Mouse (Mus musculus): Measurements from ENCODE around the gene Pdk2. TPM values are rescaled to one million over a fixed set of nuclear protein-coding genes. Genes with fewer than 3 reads are reported as not detected.

Gene Pdk2
- polyA plus RNA-seq, 1 experiment from 2014 or later = 148 TPM

DNA sequence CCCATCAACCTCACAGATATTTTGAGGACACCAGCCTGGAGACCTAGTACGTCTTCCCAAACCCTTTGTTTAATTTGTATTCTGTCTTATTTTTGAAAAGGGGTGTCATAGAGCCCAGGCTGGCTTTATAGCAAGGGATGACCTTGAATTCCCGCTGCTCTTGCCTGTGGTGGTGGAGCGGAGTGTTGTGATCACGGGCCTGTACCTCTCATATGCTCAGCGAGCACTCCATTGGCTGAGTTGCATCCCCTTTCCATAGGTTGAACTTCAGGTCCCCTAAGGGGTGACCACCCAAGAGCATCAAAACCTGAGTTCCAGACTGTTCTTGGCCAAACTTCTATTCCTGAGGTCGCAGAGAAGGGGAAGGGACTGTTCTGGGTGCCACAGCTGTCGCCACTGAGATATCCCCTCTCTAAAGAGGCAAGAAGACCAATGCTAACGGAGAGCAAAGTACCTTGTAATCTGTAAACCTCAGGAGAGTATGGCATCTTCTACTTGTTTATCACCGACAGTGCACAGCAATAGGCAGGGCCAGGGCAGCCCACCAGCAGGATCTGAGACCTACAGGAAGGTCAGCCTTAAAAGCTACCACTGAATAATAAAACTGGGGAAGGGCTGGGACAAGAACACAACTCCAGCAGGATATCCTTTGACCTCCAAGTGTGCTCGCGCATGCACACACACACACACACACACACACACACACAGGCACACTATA lies 61.5 kb downstream of the Pdk2 start:
- no peak for ATAC-seq (replicated peaks; ENCODE audit: extremely low read depth, insufficient read depth, low FRiP score)
- peak overlapping the region; percentile 33; the same call in 1 of the 2 replicates for H3K4me3 ChIP-seq (ENCODE audit: low read length)
- 74% methylated on average over 11 of the region's 11 CpGs for WGBS

DNA sequence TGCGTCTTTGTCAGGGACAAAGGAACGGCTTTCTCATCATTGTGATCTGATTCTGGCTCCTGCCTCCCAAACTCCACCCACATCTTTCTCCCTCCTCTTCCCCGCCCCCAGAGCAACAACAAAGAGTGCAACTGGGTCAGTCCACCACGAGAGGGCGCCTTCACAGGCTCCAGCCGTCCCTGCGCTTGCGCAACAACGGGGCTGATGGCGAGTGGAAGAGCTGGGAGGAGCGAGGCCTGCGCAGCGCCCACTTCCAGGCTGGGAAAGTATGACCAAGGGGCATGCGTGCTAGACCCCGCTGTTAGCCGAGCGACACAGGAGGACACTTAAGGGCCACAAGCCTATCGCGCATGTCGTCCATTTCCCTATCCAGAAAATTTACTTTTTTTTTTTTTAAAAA lies 62.2 kb downstream of the Pdk2 start:
- under 1% methylated on average over 20 of the region's 20 CpGs for WGBS
- no peaks in the 10 kb centered on the region for H3K27me3 ChIP-seq (ENCODE audit: control insufficient read depth, insufficient read depth, low read length)
- H3K36me3 ChIP-seq (ENCODE audit: control insufficient read depth, insufficient read depth) = no peaks in the 10 kb centered on the region
- ATAC-seq (replicated peaks; ENCODE audit: extremely low read depth, insufficient read depth, low FRiP score) = peak; percentile 90
- H3K9me3 ChIP-seq (replicated peaks; ENCODE audit: control insufficient read depth, low read length) = no peaks in the 10 kb centered on the region
- peak overlapping the region; percentile 33 for H3K4me3 ChIP-seq (ENCODE audit: low read length)
- peak overlapping the region; percentile 1; the same call in 1 of the 2 replicates for H3K27ac ChIP-seq (ENCODE audit: low read length)
- peak overlapping the region; percentile 59 for H3K4me2 ChIP-seq (ENCODE audit: low read depth, low read length)
- H3K4me1 ChIP-seq (ENCODE audit: control insufficient read depth, insufficient read depth, low read length) = peaks cover 29% of the 10 kb centered on the region
- H3K9ac ChIP-seq (ENCODE audit: low read length) = peak overlapping the region; percentile 11; the same call in 1 of the 2 replicates

More for the DNA sequence above, 61.5 kb downstream of the Pdk2 start:
- Histone ChIP-seq H3K4me1 (ENCODE audit: control insufficient read depth, insufficient read depth, low read length) (peaks cover 28% of the 10 kb centered on the region), H3K9me3 (replicated peaks; ENCODE audit: control insufficient read depth, low read length) (no peaks in the 10 kb centered on the region), H3K27ac (ENCODE audit: low read length) (peak overlapping the region; percentile 1; the same call in 1 of the 2 replicates), H3K4me2 (ENCODE audit: low read depth, low read length) (peak overlapping the region; percentile 59), H3K36me3 (ENCODE audit: control insufficient read depth, insufficient read depth) (no peaks in the 10 kb centered on the region), H3K27me3 (ENCODE audit: control insufficient read depth, insufficient read depth, low read length) (no peaks in the 10 kb centered on the region), H3K9ac (ENCODE audit: low read length) (peak overlapping the region; percentile 6; the same call in 1 of the 2 replicates)

DNA sequence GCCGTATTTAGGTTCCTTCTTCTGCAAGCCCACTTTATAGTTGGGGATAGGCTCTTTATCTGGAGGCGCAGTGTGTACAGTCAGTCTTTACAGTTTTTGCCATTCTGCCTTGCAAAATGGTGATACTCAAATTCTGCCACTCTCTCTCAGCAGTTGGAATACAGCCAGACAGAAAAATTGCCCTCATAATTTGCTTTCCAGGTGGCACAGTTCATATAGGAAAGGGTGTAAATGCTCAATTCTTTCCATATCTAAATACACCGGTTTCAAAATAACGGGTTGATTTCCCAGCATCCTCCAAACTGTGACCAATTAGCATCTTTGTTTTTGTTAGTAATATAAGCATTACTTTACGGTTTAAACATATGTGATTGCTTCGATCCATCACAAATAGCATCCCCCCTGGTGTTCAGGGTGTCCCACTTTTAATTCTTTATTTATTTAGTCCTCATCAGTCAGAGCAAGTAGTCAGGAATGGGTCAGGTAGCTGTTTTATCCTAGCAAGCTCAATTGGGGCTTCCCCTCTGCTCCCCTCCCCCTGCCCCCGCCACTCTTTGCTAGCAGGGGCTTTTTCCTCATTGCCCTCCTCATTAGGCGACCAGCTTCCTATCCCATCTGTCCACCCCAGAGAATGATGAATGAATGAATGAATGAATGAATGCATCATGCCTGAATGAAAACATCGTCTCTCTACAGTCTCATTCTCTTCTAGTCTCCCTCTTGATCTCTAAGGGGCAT lies 62.8 kb downstream of the Pdk2 start:
- no peak overlapping the region for H3K4me3 ChIP-seq (ENCODE audit: low read length)
- H3K9ac ChIP-seq (ENCODE audit: low read length) = 0 out of 2 replicates have a peak overlapping the region, but pooled peaks have one; percentile 11
- no peaks in the 10 kb centered on the region for H3K27me3 ChIP-seq (ENCODE audit: control insufficient read depth, insufficient read depth, low read length)
- H3K27ac ChIP-seq (ENCODE audit: low read length) = peak overlapping the region; percentile 26; the same call in 1 of the 2 replicates
- no peak for ATAC-seq (replicated peaks; ENCODE audit: extremely low read depth, insufficient read depth, low FRiP score)
- 37% methylated on average over 9 of the region's 9 CpGs for WGBS
- no peaks in the 10 kb centered on the region for H3K9me3 ChIP-seq (replicated peaks; ENCODE audit: control insufficient read depth, low read length)
- peaks cover 33% of the 10 kb centered on the region for H3K4me1 ChIP-seq (ENCODE audit: control insufficient read depth, insufficient read depth, low read length)
- H3K4me2 ChIP-seq (ENCODE audit: low read depth, low read length) = peak overlapping the region; percentile 59
- no peaks in the 10 kb centered on the region for H3K36me3 ChIP-seq (ENCODE audit: control insufficient read depth, insufficient read depth)

Other genes starting within 250 kb of the Pdk2 start
- 669 and 799 TPM in 2 replicates for gene Col1a1, start 105.1 kb downstream of the Pdk2 start, polyA plus RNA-seq (2015; fragmentation: Nextera tagmentation; extraction: Ambion mirVana)
- 0.33 TPM in 1 of 2 replicates, not detected in the other for gene Hils1, start 73.8 kb downstream of the Pdk2 start, polyA plus RNA-seq (2015; fragmentation: Nextera tagmentation; extraction: Ambion mirVana)
- 27.9 and 29.4 TPM in 2 replicates for gene Sgca, start 65.0 kb downstream of the Pdk2 start, polyA plus RNA-seq (2015; fragmentation: Nextera tagmentation; extraction: Ambion mirVana)
- 5.8 and 6.4 TPM in 2 replicates for gene Ppp1r9b, start 50.3 kb downstream of the Pdk2 start, polyA plus RNA-seq (2015; fragmentation: Nextera tagmentation; extraction: Ambion mirVana)
- 8.6 and 9.0 TPM in 2 replicates for gene Samd14, start 31.5 kb downstream of the Pdk2 start, polyA plus RNA-seq (2015; fragmentation: Nextera tagmentation; extraction: Ambion mirVana)
- 9.6 and 11.5 TPM in 2 replicates for gene Itga3, start 35.4 kb upstream of the Pdk2 start, polyA plus RNA-seq (2015; fragmentation: Nextera tagmentation; extraction: Ambion mirVana)
- gene Dlx3, start 78.8 kb upstream of the Pdk2 start, polyA plus RNA-seq (2015; fragmentation: Nextera tagmentation; extraction: Ambion mirVana) = 0.07 and 0.11 TPM in 2 replicates
- 0.09 and 0.17 TPM in 2 replicates for gene Dlx4, start 104.9 kb upstream of the Pdk2 start, polyA plus RNA-seq (2015; fragmentation: Nextera tagmentation; extraction: Ambion mirVana)
- gene Tac4, start 220.2 kb upstream of the Pdk2 start, polyA plus RNA-seq (2015; fragmentation: Nextera tagmentation; extraction: Ambion mirVana) = 0.11 TPM in 1 of 2 replicates, not detected in the other